Mouse (Mus musculus) ES-E14 (cell line): ENCODE data around the gene Gli3. TPM values are rescaled to one million over a fixed set of nuclear protein-coding genes. Genes with fewer than 3 reads are reported as not detected.

Experiments
- DNase-seq: peaks from one replicate; pipeline ENCODE4 v3.0.0-alpha.2; 2013; ENCODE audit warnings: low read depth, low spot score
- H3K27ac ChIP-seq: 2 replicates; pipeline ENCODE4 v1.5.1; 2012; ENCODE audit warnings: low read depth, mild to moderate bottlenecking, low read length, moderate library complexity, mixed read lengths; ENCODE audit not compliant: poor library complexity, insufficient read depth, severe bottlenecking
- H3K36me3 ChIP-seq: 2 replicates; pipeline ENCODE4 v1.6.1; 2012; ENCODE audit warnings: mild to moderate bottlenecking, low read length, moderate library complexity, mixed read lengths; ENCODE audit not compliant: control insufficient read depth, poor library complexity, insufficient read depth, severe bottlenecking
- H3K4me1 ChIP-seq, 2 experiments: fragments of 150-350 bp in 1 of 2; sonication (generic) in 1 of 2; 2 replicates each; pipeline ENCODE4 v1.6.1; 2012; ENCODE audit warnings: low read length in 2 of 2, mild to moderate bottlenecking in 1 of 2, mixed read lengths in 1 of 2; ENCODE audit not compliant: control insufficient read depth in 2 of 2, insufficient read depth in 2 of 2, poor library complexity in 1 of 2
- H3K4me3 ChIP-seq, 2 experiments: fragments of 150-350 bp in 1 of 2; sonication (generic) in 1 of 2; 2 replicates each; pipeline ENCODE4 v1.5.1; 2012; ENCODE audit warnings: low read length in 2 of 2, low read depth in 1 of 2, mild to moderate bottlenecking in 1 of 2, mixed read lengths in 1 of 2; ENCODE audit not compliant: insufficient read depth in 1 of 2, poor library complexity in 1 of 2, severe bottlenecking in 1 of 2
- H3K9ac ChIP-seq: 2 replicates; pipeline ENCODE4 v1.6.1; 2012; ENCODE audit warnings: low read depth, mild to moderate bottlenecking, low read length, mixed read lengths; ENCODE audit not compliant: poor library complexity, insufficient read depth, severe bottlenecking
- H3K9me3 ChIP-seq: fragments of 150-350 bp; sonication (generic); 2 replicates; pipeline ENCODE4 v1.6.1; 2012; ENCODE audit warnings: low read depth, mild to moderate bottlenecking, low read length; ENCODE audit not compliant: control insufficient read depth, insufficient read depth
- CHD2 ChIP-seq: IDR thresholded peaks from 2 replicates; pipeline ENCODE4 v1.6.1; 2014; ENCODE audit warnings: mild to moderate bottlenecking, low read depth, low read length, inconsistent platforms
- HCFC1 ChIP-seq: IDR thresholded peaks from 2 replicates; pipeline ENCODE4 v1.6.1; 2012; ENCODE audit warnings: low read length, inconsistent platforms, borderline replicate concordance; ENCODE audit not compliant: insufficient read depth
- MAFK ChIP-seq: IDR thresholded peaks from 2 replicates; pipeline ENCODE4 v1.6.1; 2014; ENCODE audit warnings: mild to moderate bottlenecking, low read depth, low read length, inconsistent platforms; ENCODE audit not compliant: insufficient read depth
- ZC3H11A ChIP-seq: IDR thresholded peaks from 2 replicates; pipeline ENCODE4 v1.6.1; 2012; ENCODE audit warnings: low read depth, mild to moderate bottlenecking, inconsistent platforms, low read length, borderline replicate concordance
- ZNF384 ChIP-seq: IDR thresholded peaks from 2 replicates; pipeline ENCODE4 v1.6.1; 2012; ENCODE audit warnings: low read depth, low read length, inconsistent platforms
- in situ Hi-C, 2 experiments: fragments of 600-800 bp; cut with MboI; formaldehyde crosslinking; loops; one replicate each; pipeline ENCODE4 v1.15.1; 2025; ENCODE audit warnings: low sequenced_read_pairs in 2 of 2, inconsistent platforms in 1 of 2; ENCODE audit not compliant: unreplicated experiment in 2 of 2
- total RNA-seq: library from RNA; depleted of rRNA; stranded (reverse); fragments of 300-350 nt; gene quantifications from 2 replicates; pipeline ENCODE4 v1.2.3, GENCODE M21; 2012

Gli3 gene
- total RNA-seq, 1 experiment, result 9.3 TPM

DNA sequence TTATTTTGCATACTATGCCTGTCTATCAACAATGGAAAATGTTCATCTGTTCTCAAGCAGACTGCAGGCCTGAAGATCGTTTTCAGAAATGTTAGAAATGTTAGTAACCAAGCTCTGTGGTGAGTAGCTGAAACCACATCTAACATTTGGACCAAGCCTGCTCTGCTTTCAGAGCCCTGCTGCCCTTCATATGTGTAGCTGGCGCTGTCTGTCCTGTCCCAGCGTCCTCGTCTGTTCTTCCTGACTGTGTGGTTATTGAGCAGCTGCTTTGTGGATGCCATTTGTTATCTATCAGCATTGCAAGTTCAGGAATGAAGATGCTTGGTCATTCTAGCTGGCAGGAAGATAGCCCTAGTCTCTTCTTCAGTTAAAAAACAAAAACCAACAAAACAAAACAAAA is 35.3 kb downstream of the Gli3 start:
- no peak for DNase-seq

DNA sequence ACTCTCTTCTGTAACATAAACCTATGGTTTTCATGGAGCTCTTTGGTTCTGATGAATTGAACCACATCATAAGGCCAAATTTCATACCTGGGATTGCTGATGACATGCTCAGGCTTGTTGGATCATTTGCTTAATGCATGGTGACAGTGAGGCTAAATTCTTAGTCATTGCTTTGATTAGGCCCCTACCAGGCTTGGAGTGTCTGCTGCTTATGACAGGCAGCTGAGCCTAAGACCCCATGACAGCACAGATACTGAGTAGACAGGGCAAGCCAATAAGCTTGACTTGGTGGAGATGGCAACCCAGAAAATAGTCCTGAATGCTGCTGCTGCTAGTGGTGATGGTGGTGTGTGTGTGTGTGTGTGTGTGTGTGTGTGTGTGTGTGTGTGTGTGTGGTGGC is 47.9 kb downstream of the Gli3 start:
- Histone ChIP-seq H3K27ac (no peak overlapping the region), H3K36me3 (no peaks in the 10 kb centered on the region), H3K9me3 (no peaks in the 10 kb centered on the region), H3K4me1 (peaks cover 0 to 3% of the 10 kb centered on the region in 2 experiments; a peak in 1 of 4 replicates), H3K4me3 (no peak overlapping the region), H3K9ac (no peak overlapping the region)
- in situ Hi-C loops, result no loop called here
- DNase-seq, result no peak
- no peak for TF ChIP-seq CHD2
- TF ChIP-seq ZC3H11A, result no peak
- no peak for TF ChIP-seq MAFK
- TF ChIP-seq HCFC1, result no peak

More for the DNA sequence above, 35.3 kb downstream of the Gli3 start:
- Histone ChIP-seq H3K4me3 (no peak overlapping the region), H3K9ac (no peak overlapping the region), H3K27ac (no peak overlapping the region), H3K36me3 (no peaks in the 10 kb centered on the region), H3K9me3 (no peaks in the 10 kb centered on the region), H3K4me1 (no peaks in the 10 kb centered on the region)
- in situ Hi-C loops, result no loop called here
- TF ChIP-seq MAFK (no peak), ZC3H11A (no peak), ZNF384 (no peak), HCFC1 (no peak), CHD2 (no peak)

DNA sequence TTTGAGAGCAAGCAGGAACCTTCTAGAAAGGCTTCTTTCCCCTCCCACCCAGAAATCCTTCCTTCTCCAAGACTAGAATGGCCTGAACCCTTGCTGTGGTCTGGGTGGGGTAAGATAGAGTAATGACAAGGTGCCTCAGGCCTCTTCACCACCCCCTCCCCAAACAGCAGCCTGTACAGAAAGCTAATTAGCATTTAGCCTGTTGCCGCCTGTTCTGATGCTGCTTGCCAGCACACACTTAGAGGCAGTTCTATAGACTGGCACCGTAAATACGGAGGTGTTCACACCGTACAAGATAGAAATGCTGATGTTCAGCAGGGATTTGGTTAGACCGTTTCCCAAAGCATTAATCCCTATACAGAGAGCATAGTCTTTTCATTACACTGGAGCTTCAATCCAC is 50.1 kb downstream of the Gli3 start:
- Histone ChIP-seq H3K9ac (no peak overlapping the region), H3K9me3 (no peaks in the 10 kb centered on the region), H3K36me3 (no peaks in the 10 kb centered on the region), H3K4me3 (no peak overlapping the region), H3K27ac (no peak overlapping the region), H3K4me1 (peaks cover 0 to 3% of the 10 kb centered on the region in 2 experiments; a peak in 1 of 4 replicates)
- DNase-seq, result no peak
- in situ Hi-C loops, result no loop called here
- TF ChIP-seq CHD2 (no peak), ZC3H11A (no peak), MAFK (no peak), HCFC1 (no peak), ZNF384 (no peak)

DNA sequence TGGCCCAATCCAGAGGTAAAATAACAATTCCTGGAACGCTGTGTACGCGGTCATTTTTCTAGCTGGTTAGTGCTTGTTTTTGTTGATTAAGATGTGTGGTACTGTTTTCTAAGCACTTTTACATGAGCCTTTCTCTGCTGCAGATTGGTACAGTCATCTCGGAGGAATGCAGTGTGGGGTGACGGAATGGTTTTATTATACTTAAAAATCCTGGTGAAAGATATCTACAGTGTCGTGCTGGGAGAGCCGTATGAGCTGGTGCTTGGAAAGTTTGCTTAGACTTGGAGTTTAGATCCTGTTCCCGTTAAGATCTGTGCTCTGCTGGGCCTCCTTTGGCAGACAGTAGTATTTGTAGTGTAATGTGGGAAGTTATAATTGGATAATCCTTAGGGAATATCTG is 51.0 kb downstream of the Gli3 start:
- in situ Hi-C loops, result no loop called here
- DNase-seq, result no peak
- TF ChIP-seq HCFC1, result no peak
- TF ChIP-seq ZNF384, result no peak
- TF ChIP-seq ZC3H11A, result no peak
- TF ChIP-seq MAFK, result no peak

DNA sequence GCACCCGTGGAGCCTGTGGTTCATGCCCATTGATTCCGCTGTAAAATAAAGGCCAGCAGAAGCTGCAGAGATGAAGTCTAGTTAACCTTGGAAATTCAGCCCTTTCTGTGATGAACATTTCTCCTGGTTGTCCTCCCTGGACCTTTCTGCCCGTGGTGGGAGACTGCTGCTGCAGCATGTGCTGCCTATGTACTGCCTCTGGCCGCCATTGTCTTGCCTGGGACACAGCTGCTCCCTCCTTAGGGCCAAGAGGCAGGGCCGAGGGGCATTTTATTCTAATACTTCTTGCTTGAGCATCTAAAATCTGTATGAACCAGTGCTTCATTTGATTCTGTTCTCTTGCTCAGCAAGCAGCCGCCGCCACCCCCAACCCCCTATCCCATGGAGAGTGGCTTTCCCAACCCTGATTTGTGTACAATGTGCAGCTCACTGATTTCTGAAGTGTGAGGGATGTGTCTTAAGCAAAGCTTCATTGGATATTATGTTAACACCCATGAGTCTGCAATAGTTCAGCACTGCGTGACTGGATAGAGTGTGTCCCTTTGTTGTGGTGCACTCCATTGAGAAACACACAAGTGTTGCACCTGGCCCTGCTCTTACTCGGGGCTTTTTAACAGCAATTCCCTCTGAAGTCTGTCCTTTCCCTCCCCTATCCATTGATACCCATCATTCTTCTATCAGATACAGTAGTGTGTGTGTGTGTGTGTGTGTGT is 54.2 kb downstream of the Gli3 start:
- Histone ChIP-seq H3K9ac (no peak overlapping the region), H3K4me1 (peaks cover 0 to 3% of the 10 kb centered on the region in 2 experiments; a peak in 1 of 4 replicates), H3K4me3 (no peak overlapping the region), H3K36me3 (no peaks in the 10 kb centered on the region), H3K9me3 (no peaks in the 10 kb centered on the region), H3K27ac (no peak overlapping the region)
- TF ChIP-seq CHD2 (no peak), HCFC1 (no peak), MAFK (no peak)
- DNase-seq, result no peak
- in situ Hi-C loops, result no loop called here

More for the DNA sequence above, 51.0 kb downstream of the Gli3 start:
- H3K4me3 ChIP-seq, result no peak overlapping the region
- H3K27ac ChIP-seq, result no peak overlapping the region
- H3K9me3 ChIP-seq, result no peaks in the 10 kb centered on the region
- no peaks in the 10 kb centered on the region for H3K36me3 ChIP-seq
- H3K4me1 ChIP-seq, result peaks cover 0 to 3% of the 10 kb centered on the region in 2 experiments; a peak in 1 of 4 replicates
- H3K9ac ChIP-seq, result no peak overlapping the region
